Mouse (Mus musculus) MEL (cell line): ENCODE measurements around the gene Plekhg2.

Experiments
- MAFK ChIP-seq: IDR thresholded peaks from 2 replicates; pipeline ENCODE4 v1.6.1; 2011; ENCODE audit warnings: low read depth, mild to moderate bottlenecking, low read length, improper control_type of control experiment, borderline replicate concordance
- MAX ChIP-seq: IDR thresholded peaks from 2 replicates; pipeline ENCODE4 v1.6.1; 2011; ENCODE audit warnings: low read length, improper control_type of control experiment
- MYB ChIP-seq: IDR thresholded peaks from 2 replicates; pipeline ENCODE4 v1.6.1; 2011; ENCODE audit warnings: mild to moderate bottlenecking, low read depth, low read length, improper control_type of control experiment
- POLR2A ChIP-seq, 2 experiments: IDR thresholded peaks; 2 replicates each; pipeline ENCODE4 v1.6.1; 2011 to 2012; ENCODE audit warnings: low read length in 2 of 2, mild to moderate bottlenecking in 2 of 2, control low read depth in 1 of 2, improper control_type of control experiment in 1 of 2, low read depth in 1 of 2, moderate library complexity in 1 of 2; ENCODE audit not compliant: control insufficient read depth in 1 of 2, insufficient read depth in 1 of 2, poor library complexity in 1 of 2
- ZNF384 ChIP-seq: IDR thresholded peaks from 2 replicates; pipeline ENCODE4 v1.6.1; 2012; ENCODE audit warnings: low read depth, mild to moderate bottlenecking, inconsistent platforms, low read length, improper control_type of control experiment

GRCm38 (mm10) chr7:28398696-28399340 lies 26.4 kb upstream of the Plekhg2 start:
- no peak for TF ChIP-seq POLR2A (IDR thresholded peaks at IDR 0.05; ENCODE audit: control insufficient read depth in 1 of 2, insufficient read depth in 1 of 2, low read depth in 1 of 2, low read length in 2 of 2, poor library complexity in 1 of 2)
- TF ChIP-seq MAFK: no peak
- TF ChIP-seq ZNF384: no peak
- TF ChIP-seq MAX: no peak
- TF ChIP-seq MYB: no peak
